Comparison of ENCODE assay signal across 26 mouse cellular contexts in the genomic region with DNA sequence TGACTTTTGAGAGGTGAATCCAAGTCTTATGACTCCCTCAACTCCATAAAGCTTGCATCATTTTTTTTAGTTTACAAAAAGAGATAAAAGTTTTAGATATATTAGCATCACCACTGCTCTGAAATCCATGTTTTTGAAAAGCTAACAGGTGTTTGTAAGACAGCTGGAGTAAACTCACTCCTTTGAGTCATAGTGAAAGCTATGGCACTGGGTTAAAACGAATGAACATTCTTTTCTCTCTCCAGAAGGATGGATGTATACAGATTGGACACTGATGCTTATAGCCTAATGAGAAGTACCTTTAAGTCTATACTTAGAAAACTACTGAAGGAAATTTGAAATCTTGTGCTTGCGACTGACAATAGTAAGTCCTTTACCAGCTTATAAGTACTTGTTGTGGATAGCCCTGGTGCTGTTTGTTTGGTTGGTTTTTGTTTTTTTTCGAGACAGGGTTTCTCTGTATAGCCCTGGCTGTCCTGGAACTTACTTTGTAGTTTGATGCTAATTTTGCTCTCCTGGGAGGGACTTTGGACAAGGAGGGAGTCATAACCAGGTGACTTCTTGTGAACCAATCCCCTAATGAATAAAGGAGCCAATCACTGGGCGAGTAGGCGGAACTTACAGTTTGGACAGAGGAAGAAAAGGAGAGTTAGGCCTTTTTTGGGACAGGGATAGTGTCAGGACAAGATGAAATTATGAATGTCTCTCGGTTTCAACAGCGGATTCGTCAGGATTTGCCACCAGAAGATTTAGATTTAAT.
"Had no signal": no experiment of that assay in that cellular context is flagged by ENCODE, and none has a peak within 500 bp of the region (broad histone marks: within the 10 kb centered on the region; RNA-seq: fewer than 3 reads in every experiment).

No protein-coding gene starts in this region.

- H3K9me3 ChIP-seq: heart, embryonic 15.5 days; hindbrain, embryonic 13.5 days; hindbrain, embryonic 15.5 days; intestine, embryonic 15.5 days; limb, embryonic 15.5 days had no signal

- H3K36me3 ChIP-seq: heart, embryonic 13.5 days; heart, embryonic 15.5 days; hindbrain, embryonic 13.5 days; hindbrain, embryonic 15.5 days; intestine, embryonic 15.5 days; limb, embryonic 13.5 days; limb, embryonic 15.5 days had no signal

- H3K4me2 ChIP-seq: heart, embryonic 11.5 days; heart, embryonic 13.5 days; heart, embryonic 15.5 days; hindbrain, embryonic 13.5 days; hindbrain, embryonic 15.5 days; intestine, embryonic 15.5 days; limb, embryonic 13.5 days; limb, embryonic 15.5 days; liver, embryonic 11.5 days had no signal

- DNase-seq: gastrocnemius, adult 2 months; gastrocnemius, postnatal 10 days; gastrocnemius, postnatal 36 days; heart, adult 11 months; heart, adult 2 months; heart, postnatal 36 days; kidney, adult 18-20 months; kidney, adult 8-10 months; kidney, postnatal 10 days; kidney, postnatal 25 days; kidney, postnatal 4 days; layer of hippocampus, postnatal 36 days; left cerebral cortex, postnatal 4 days had no signal

- H3K27me3 ChIP-seq: heart, embryonic 13.5 days; heart, embryonic 15.5 days; hindbrain, embryonic 13.5 days; hindbrain, embryonic 15.5 days; intestine, embryonic 15.5 days; limb, embryonic 13.5 days; limb, embryonic 15.5 days had no signal

- H3K27ac ChIP-seq: gastrocnemius, adult 2 months; heart, adult 2 months; heart, embryonic 13.5 days; heart, embryonic 15.5 days; hindbrain, embryonic 13.5 days; hindbrain, embryonic 15.5 days; hindbrain, postnatal 0 days; intestine, embryonic 15.5 days; layer of hippocampus, adult 2 months; limb, embryonic 13.5 days; limb, embryonic 15.5 days; liver, embryonic 14.5 days had no signal

- H3K4me3 ChIP-seq: gastrocnemius, adult 2 months; heart, adult 2 months; heart, embryonic 13.5 days; heart, embryonic 15.5 days; hindbrain, embryonic 13.5 days; hindbrain, embryonic 15.5 days; intestine, embryonic 15.5 days; layer of hippocampus, adult 2 months; limb, embryonic 13.5 days; limb, embryonic 15.5 days had no signal

- H3K9ac ChIP-seq: heart, embryonic 13.5 days; heart, embryonic 15.5 days; hindbrain, embryonic 13.5 days; hindbrain, embryonic 15.5 days; intestine, embryonic 15.5 days; limb, embryonic 13.5 days; limb, embryonic 15.5 days; liver, embryonic 14.5 days had no signal

- ATAC-seq: hindbrain, postnatal 0 days; intestine, embryonic 15.5 days; intestine, postnatal 0 days had no signal

- H3K4me1 ChIP-seq: heart, embryonic 13.5 days; heart, embryonic 15.5 days; hindbrain, embryonic 13.5 days; hindbrain, embryonic 15.5 days; intestine, embryonic 15.5 days; limb, embryonic 13.5 days; limb, embryonic 15.5 days had no signal
